Mouse (Mus musculus) left cerebral cortex, postnatal 10 days (tissue): Measurements from ENCODE around the gene Pcgf1. TPM values are rescaled to one million over a fixed set of nuclear protein-coding genes. Genes with fewer than 3 reads are reported as not detected.
A peak's percentile ranks its signal among the peaks of the same experiment; 100 is the strongest.

Experiments used
- DNase-seq, 2 experiments: peaks; one replicate each; pipeline ENCODE4 v3.0.0; 2021 to 2022; ENCODE audit warnings: low spot score in 2 of 2, mixed read lengths in 1 of 2; ENCODE audit errors: extremely low spot score in 1 of 2
- intact Hi-C: fragments of 180-260 bp; cut with DNase I; formaldehyde crosslinking; loops from one replicate; pipeline ENCODE4 v1.15.1; 2025
- total RNA-seq, 2 experiments: library from RNA; stranded (reverse); gene quantifications; 2 replicates each; pipeline ENCODE4 v1.2.3; 2021

Pcgf1 gene
- total RNA-seq: 10 to 100 TPM; 19.1 to 19.6 TPM

DNA sequence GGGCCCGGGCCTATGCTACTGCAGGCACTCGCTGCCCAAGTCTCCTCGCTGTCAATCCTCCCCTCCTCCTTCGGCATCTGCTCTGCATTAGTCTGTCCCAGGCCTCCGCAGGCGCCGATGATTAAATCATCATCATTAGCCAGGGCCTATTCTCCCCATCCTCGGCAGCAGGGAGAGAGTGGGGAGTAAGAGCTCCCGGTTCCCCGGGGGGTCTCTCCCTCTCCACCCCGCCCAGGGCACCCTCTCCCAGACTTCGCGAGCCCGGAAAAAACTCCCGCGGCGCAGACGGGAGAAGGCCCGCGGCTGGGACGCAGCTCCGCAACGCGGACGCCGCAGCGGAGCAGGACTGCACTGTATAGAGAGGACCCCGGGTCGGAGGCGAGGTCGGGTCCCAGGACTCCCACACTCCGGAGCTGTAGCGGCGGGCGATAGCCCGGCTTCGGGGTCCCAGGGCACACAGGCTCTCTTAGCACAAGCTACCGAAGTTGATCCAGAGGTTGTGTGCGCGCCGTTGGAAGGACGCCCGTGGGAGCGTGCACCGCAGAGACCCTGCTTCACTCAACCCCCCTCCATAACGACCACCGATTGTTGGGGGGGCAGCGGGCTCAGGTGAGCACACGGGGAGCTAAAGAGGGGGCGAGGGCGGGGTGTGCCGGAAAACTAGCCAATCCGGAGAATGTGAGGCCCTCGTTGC lies at the start of gene Pcgf1:
Gene Pcgf1, plus strand, starts transcription at position 240 of the 694 bp plus-strand sequence.
- no peak for DNase-seq
- intact Hi-C loops: loop anchor here (2.0 kb wide), 1 partner anchor 81 kb away; no protein-coding TSS in a partner anchor

DNA sequence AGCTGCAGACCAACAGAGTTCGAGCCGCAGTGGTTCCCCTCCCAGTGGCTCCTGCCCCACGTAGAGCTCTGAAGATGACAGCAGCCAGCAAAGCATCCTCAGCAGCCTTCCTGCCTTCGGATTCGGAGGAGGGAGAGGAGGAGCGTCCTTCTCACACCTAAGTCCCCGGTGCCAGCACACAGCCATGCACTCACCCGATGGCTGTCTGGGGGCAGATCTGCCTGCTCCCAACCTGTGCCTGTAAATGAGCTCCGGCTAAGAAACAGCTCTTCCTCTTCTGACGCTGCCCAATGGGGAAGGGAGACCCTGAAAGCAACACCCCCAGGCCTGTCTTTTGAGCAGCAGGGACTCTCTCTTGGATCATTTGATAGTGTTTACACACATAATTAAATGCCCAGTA lies 47.9 kb upstream of the Pcgf1 start:
- intact Hi-C loops: loop anchor here (5.0 kb wide), 1 partner anchor 32 kb away; no protein-coding TSS in a partner anchor
- no peak for DNase-seq

DNA sequence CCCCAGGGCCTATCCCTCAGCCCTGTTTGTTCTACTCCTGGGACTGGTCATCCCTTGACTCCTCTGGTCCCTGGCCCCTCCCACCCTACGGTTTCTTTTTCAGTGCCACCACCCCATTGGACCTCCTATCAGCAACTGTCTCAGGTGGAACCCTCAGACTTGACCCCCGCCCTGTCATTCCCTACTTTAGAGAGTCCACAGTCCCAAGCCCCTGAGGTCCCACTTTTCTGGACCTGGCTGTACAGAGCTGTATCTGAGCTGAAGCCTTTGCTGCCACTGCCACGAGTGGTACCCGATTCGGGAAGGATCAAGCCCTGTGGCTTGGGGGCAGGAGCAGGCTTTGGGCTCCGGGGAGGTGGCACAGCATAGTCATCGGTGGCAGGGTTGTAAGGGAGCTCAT lies 46.6 kb upstream of the Pcgf1 start:
- no peak for DNase-seq
- intact Hi-C loops: loop anchor here (5.0 kb wide), 1 partner anchor 34 kb away; no protein-coding TSS in a partner anchor

DNA sequence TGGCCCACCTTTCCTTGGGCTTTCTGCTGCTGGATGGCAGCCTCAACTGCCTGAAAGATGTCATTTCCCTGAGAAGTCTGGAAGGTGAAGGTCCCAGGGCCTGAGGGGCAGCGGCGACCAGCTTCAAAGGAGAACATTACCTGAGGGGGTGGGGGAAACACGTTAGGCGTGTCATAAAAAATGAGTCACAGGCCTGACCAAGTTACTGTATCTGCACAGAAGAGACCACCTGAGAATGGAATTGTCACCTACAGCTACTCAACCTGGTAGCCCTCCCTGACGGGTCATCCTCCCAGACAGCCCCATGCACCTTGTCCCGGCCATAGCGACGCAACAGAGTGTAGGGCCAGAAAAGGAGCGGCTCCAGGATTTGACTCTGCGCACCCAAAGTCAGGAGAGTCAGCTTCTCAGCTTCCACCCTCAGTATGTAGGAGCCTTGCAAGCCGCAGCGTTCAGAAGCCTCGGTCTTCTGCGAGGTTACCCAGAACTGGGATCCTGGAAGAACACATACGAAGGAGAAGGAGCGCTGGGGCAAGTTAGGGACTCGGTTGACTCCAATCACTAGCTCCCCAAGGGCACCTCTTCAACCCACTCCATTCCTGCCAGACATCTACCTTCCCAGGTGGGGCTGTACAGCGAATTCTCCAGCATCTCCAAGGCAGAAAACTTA lies 45.6 kb upstream of the Pcgf1 start:
- intact Hi-C loops: loop anchor here (5.0 kb wide), 1 partner anchor 35 kb away; no protein-coding TSS in a partner anchor

DNA sequence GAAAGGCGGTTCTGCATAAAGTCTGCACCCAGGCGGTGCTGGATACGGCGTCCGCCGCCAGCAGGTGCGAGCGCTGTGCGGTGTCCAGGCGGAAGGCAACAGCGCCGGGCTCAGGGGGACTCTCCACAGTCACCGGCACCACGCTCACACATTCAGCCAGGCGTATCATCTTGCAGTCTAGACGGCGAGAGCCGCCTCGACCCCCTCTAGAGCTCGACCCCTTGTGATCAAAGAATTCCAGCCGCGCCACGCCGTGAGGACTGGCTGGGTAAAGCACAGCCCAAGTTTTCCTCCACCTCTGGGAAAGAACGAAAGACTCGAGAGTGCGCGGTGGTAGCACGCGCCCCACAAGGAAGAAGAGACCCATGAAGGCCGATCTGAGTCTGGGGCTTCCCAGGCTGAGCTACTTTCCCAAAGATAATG lies 44.9 kb upstream of the Pcgf1 start:
- intact Hi-C loops: loop anchor here (5.0 kb wide), 1 partner anchor 35 kb away; no protein-coding TSS in a partner anchor
- DNase-seq: no peak

More for the DNA sequence above, 45.6 kb upstream of the Pcgf1 start:
- no peak for DNase-seq

DNA sequence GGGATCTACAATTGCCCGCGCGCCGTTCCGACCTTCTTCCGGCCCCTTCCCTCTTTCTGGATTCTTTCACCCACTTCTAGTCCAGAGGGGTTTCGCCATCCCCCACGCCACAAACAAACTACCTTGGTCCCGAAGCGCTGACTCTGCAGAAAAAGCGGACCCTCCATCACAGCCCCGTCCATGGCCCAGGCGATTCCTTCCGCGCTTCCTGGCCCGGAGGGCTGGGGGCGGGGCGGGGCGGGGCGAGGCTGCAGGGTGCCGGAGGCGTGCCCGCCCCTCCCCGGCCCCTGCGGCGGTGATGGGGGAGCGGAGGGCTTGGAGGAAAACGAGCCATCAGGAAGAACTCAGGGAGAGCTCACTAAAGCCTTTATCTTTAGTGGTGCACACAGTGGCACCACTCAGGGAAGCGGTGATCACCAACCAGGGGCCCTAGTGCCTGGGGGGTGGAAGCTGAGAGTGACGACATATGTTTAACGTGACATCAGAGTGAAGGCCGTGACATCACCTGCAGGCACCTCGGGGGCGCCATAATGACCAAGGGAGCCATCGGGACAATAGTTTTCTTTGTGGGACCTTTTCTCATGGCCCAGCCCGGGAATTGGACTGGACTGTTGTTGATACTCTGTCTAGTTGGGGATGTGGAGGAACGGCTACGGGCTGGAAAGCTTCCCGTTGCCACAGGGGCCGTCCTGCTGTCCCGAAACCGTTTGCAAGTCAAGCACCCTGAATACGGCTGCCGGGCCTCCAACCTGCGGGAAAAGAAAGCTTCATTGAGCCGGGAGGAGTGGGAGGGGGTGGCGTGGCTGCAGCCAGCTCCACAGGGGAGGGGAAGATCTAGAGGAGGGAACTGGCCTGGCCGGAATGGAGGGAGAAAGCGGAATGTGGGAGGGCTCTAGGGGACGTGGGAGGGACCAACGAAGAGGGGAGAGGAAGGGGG lies 44.2 kb upstream of the Pcgf1 start, which contains the start of the genes Dok1 and Loxl3:
Gene Dok1, minus strand, starts transcription at position 223 of the 937 bp plus-strand sequence.
Gene Loxl3, plus strand, starts transcription at position 925 of the 937 bp plus-strand sequence.
- intact Hi-C loops: loop anchor here (5.0 kb wide), 1 partner anchor 36 kb away; no protein-coding TSS in a partner anchor
- DNase-seq: peak in 1 of 2 experiments; percentile 86

DNA sequence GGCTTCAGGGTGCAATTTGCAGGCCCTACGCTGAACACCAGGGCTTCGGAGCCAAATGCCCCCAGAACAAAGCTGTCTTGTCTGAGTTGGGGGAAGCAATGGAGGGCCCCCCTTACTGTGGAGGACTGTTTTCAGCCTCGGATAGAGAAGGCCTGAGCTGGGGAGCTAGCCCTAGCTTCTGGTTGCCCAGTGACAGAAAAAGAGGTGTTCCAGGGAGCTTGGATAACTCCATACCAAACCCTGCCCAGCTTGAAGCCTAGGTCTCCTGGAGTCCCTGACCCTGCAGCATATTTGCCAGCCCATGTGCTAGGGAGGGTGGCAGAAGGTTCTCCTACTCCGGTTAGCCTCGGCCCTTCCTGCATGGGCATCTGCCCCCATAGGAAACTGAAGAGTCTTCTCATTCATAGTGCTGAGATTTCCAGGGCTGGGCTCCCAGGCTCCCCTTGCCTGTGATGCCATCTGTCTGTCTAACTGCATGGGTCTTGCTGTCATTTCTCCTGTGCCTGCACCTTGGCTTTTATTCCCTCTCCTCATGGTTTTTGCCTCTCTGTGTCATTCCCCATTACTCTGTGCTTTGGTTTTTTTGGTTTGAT lies 43.1 kb upstream of the Pcgf1 start:
- no peak for DNase-seq
- intact Hi-C loops: loop anchor here (5.0 kb wide), 1 partner anchor 37 kb away; no protein-coding TSS in a partner anchor

DNA sequence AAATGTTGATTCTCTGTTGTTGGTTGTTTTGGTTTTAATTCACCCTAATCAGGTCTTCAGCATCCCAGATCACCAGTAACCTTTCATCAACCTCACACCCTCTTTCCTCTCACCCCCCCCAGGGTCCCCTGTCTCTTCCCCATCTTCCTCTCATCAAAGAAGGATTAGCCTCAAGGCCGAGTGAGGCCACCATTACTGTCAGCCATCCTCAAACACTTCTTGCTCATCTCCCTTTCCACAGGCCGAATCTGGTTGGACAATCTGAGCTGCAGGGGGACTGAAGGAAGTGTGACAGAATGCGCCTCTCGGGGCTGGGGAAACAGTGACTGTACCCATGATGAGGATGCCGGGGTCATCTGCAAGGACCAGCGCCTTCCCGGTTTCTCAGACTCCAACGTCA lies 40.5 kb upstream of the Pcgf1 start:
- intact Hi-C loops: no loop called here
- no peak for DNase-seq

DNA sequence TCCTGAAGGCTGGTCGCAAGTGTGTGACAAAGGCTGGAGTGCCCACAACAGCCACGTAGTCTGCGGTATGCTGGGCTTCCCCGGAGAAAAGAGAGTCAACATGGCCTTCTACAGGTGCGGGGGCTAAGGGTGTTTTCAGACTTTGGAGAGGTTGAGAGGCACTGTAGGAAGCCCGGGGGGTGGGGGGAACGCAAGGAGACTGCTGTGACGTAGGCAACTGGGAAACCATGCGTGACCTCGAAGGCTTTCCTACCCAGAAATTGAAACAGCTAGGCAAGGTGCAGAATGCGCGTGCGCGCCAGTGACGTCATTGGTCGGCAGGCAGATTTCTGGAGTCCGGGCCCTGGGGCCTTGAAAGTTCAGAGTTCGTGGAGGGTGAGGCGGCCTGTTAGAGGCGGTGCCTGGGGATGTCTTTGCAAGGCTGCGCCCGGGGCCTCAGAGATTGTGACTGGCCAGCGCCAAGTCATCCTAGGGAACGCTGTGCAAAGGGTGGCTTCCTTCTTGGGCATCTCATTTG lies 39.1 kb upstream of the Pcgf1 start:
- intact Hi-C loops: no loop called here
- DNase-seq: peak; percentile 84 to 90

DNA sequence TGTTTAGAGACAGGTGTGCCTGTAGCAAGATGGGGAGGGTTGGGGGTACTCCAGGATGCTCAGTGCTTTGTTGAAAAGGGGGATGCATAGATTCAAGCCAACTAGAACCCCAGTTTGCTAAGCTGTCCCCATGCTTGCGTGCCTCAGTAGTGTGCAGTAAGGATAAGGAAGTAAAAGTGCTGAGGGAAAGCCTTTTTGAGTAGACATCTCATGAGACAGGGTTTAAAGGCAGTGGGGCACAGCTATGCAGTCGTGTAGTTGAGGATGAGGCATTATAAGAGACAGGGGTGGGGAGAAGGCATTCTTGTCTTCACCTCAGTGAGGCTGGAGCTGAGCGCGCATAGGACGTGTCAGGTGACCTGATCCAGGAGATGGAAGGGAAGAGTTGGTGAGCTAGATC lies 37.1 kb upstream of the Pcgf1 start:
- intact Hi-C loops: no loop called here
- no peak for DNase-seq

DNA sequence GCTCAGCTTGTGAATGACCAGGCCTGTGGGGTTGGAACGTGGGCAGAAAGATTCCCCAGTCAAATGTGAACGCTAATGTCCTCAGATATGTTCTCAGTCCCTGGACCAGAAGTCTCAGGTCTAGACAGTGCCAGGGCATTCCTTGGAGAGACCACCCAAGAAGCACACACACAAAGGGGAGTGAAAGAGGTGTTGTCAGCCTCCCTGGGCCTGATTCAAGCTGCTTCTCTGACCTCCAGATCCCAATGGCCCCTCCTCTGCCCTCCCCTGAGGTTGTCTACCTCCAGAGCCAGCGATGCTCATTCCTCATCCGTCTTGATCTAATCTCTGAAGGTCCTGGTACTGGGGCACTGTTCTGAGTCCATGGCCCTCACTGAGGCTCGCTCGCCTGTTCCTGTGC lies 34.1 kb upstream of the Pcgf1 start:
- no peak for DNase-seq
- intact Hi-C loops: no loop called here

DNA sequence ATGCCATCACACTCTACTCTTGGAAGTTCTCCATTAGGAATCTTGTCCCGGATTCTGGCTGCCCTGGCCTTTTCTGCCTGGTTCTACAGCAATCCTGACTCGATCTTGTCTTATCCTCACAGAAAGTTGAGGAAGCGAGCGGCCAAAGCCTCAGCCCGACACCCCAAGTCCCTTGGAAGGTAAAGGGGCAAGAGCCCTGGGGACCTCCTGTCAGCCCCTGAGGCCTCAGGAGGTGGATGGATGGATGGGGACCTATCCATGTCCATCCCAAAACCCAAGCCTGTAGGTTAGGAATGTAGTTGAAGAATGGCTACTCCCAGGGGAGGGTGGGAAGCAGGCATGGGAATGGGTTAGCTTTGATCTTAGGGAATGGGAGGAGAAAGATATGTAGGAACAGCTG lies 33.7 kb upstream of the Pcgf1 start:
- no peak for DNase-seq
- intact Hi-C loops: no loop called here

DNA sequence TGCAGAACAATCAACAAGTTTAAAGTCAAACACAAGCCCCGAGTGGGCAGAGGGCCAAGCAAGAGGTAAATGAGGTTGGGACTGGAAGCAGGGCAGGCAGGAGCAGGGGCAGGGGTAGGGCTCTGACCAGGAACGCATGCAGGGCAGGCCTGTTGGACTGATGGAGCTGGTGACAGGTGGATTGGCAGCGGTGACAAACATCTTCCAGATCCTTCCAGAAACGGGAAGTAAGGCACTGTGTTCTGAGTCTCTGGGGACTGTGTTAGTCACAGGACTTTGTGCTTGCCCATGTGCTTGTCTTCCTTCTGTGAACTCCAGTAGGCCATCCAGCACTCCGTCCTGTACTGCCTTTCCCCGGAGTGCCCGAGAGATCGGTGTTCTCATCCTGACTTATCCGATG lies 32.9 kb upstream of the Pcgf1 start:
- intact Hi-C loops: no loop called here
- DNase-seq: no peak

DNA sequence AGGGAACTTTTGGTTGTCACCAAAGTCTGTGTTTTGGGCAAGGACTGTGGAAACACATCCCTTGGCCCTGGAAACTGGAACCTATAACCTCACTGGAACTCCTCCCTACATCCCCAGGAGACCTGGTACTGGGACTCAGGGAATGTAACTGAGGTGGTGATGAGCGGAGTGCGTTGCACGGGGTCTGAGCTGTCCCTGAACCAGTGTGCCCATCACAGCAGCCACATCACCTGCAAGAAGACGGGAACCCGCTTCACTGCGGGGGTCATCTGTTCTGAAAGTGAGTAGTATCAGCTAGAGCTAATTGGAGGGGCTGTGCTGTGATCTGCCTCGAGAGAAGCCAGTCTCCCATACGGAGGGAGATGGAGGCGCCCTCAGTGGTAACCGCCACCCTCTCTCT lies 28.3 kb upstream of the Pcgf1 start:
- DNase-seq: no peak
- intact Hi-C loops: no loop called here

DNA sequence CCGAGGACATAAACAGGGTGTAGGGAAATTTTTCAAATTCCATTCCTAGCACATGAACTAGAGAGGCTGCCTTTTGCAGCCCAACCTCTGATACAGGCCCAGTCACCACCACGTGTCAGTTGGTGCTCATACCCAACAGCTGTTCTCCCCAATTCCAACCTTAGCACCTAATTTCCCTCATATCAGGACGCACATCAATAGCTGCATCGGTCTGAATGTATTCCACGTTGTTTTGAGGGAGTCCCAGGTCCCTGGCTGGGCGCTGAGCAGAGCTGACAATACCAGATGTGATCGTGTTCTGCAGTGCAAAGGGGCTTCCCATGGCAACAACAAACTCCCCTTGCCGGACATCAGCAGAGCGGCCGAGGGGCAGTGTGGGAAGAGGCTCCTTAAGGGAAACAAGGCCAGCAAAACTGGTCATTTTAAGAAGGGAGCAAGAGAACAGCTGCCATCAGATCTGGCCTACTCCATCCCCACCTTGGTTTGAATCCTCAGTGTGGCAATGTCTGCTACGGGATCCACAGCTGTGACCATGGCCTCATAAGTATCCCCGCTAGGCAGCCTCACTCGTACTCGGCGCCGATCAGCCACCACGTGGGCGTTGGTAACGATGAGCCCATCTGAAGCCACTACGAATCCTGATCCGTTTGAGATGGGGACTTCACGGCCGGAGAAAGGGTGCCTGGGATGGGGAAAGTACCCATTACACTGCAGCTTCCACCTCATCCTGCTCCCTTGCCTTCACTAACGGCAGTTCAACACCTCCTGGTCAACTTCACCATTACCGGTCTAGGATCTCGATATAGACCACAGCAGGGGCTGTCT lies 24.3 kb upstream of the Pcgf1 start:
- peak in 1 of 2 experiments; percentile 64 for DNase-seq
- intact Hi-C loops: no loop called here

DNA sequence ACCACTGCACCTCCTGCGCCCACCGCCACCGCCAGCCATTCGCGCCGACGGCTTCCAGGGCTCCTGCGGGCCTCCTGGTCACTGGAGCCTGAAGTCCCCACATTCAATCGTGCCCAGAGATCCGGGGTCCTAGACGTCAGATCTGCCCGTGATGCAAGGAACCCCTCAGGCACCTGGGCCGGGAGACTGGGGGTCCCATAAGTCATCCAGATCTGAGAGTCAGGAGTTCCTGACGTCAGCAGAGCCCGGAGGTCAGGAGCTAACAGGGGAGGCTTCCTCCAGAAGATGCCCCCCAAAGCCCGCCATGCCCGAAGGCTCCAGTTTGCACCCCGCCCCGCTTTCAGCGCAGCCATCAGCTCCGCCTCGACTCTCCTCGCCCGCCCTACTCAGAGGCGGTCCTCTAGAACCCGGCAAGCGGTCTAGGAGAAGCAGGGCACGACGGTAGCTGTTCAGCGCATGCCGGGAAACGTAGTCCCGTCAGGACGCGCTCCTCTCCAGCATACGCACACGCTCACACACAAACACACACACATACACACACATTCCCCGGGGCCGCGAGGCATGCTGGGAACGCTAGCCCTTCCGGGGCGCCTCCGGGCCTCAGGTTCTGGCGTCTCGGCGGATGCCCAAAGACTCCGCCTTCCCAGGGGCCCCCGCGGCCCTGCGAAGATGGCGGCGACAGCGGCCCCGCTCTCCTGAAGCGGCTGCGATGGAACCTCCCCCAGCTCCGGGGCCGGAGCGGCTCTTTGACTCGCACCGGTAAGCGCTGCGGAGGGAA lies 23.4 kb upstream of the Pcgf1 start, which contains the start of gene Aup1:
Gene Aup1, plus strand, starts transcription at position 448 of the 778 bp plus-strand sequence.
- peak; percentile 97 for DNase-seq
- intact Hi-C loops: loop anchor here (2.0 kb wide), 1 partner anchor 57 kb away; no protein-coding TSS in a partner anchor
